Mouse (Mus musculus) neural tube, embryonic 10.5 days (tissue): Measurements from ENCODE around the gene Wnt5a.

Experiments
- DNase-seq: peaks from one replicate; pipeline ENCODE4 v3.0.0-alpha.2; 2017; ENCODE audit warnings: low spot score; ENCODE audit errors: extremely low spot score

Gene Wnt5a

DNA sequence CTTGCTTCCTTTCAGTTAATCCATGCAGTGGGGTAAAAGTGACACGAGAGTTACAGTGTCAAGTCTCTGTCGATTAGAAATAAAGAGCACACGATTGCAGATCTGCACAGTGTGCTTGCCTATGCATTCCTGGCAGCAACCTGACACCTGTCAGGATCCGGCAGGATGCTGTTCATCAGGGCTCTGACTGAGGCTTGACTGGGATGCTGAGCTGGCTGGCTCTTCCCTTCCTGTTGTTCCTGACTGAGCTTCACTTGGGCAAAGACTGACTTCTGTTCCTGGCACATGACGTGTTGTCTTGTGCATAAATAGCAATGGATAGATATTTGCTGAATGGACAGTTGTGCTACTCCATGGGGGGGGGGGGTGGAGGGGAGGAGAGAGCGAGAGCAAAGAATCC lies 57.3 kb downstream of the Wnt5a start:
- no peak for DNase-seq
